Mouse (Mus musculus) kidney, embryonic 16.5 days (tissue): ENCODE data around the gene Hdac11. TPM values are rescaled to one million over a fixed set of nuclear protein-coding genes. Genes with fewer than 3 reads are reported as not detected.

ENCODE experiments used
- ATAC-seq: fragments of 200-750 bp; cut with Nextera tagmentation; 2 replicates; pipeline ENCODE4 v1.8.0; 2017; ENCODE audit warnings: moderate TSS enrichment; ENCODE audit not compliant: low FRiP score, low TSS enrichment
- H3K27ac ChIP-seq: fragments of 300-500 bp; sonication (generic); 2 replicates; pipeline ENCODE4 v1.5.1; 2014; ENCODE audit warnings: low read length
- H3K27me3 ChIP-seq: fragments of 300-500 bp; sonication (generic); 2 replicates; pipeline ENCODE4 v1.6.1; 2014; ENCODE audit warnings: low read length, control low read depth, mixed read lengths; ENCODE audit not compliant: insufficient read depth
- H3K36me3 ChIP-seq: fragments of 300-500 bp; sonication (generic); 2 replicates; pipeline ENCODE4 v1.6.1; 2014; ENCODE audit warnings: low read length, control low read depth, mixed read lengths; ENCODE audit not compliant: insufficient read depth
- H3K4me1 ChIP-seq: fragments of 300-500 bp; sonication (generic); 2 replicates; pipeline ENCODE4 v1.6.1; 2014; ENCODE audit warnings: low read length, control low read depth, mixed read lengths; ENCODE audit not compliant: insufficient read depth
- H3K4me2 ChIP-seq: fragments of 300-500 bp; sonication (generic); replicated peaks from 2 replicates; pipeline ENCODE4 v1.6.1; 2014; ENCODE audit warnings: low read depth, low read length
- H3K4me3 ChIP-seq: fragments of 300-500 bp; sonication (generic); 2 replicates; pipeline ENCODE4 v1.5.1; 2014; ENCODE audit warnings: mild to moderate bottlenecking, low read length
- H3K9ac ChIP-seq: fragments of 300-500 bp; sonication (generic); replicated peaks from 2 replicates; pipeline ENCODE4 v1.6.1; 2014; ENCODE audit warnings: low read length
- H3K9me3 ChIP-seq: fragments of 300-500 bp; sonication (generic); 2 replicates; pipeline ENCODE4 v1.6.1; 2016; ENCODE audit warnings: low read length, control low read depth
- WGBS: fragments of 180-500 bp; shearing (Covaris S2); extraction: QIAGEN DNeasy Blood & Tissue Kit; methylation state at CpG from one replicate; pipeline ENCODE4 v1.1.7; 2014; 5-methylcytosine and 5-hydroxymethylcytosine counted together
- polyA plus RNA-seq: library from polyadenylated mRNA; unstranded; fragments of >200 nt; fragmentation: Nextera tagmentation; extraction: Ambion mirVana; gene quantifications from 2 replicates; pipeline ENCODE4 v1.2.1, GENCODE M21; 2015

Hdac11 gene
- polyA plus RNA-seq, 1 experiment from 2014 or later, result 15.7 TPM

- Histone ChIP-seq H3K27ac (no peak overlapping the region), H3K27me3 (no peaks in the 10 kb centered on the region), H3K4me3 (no peak overlapping the region), H3K36me3 (no peaks in the 10 kb centered on the region), H3K4me2 (no peak overlapping the region), H3K9me3 (no peaks in the 10 kb centered on the region), H3K4me1 (no peaks in the 10 kb centered on the region), H3K9ac (no peak overlapping the region)
- ATAC-seq, result no peak
- WGBS, result 76% methylated on average over 2 of the region's 2 CpGs
Observed at GRCm38 (mm10) chr6:91191465-91191864, 35.0 kb downstream of the Hdac11 start.

- no peak overlapping the region for H3K27ac ChIP-seq
- no peak overlapping the region for H3K4me2 ChIP-seq
- no peak for ATAC-seq
- no peaks in the 10 kb centered on the region for H3K9me3 ChIP-seq
- H3K36me3 ChIP-seq, result no peaks in the 10 kb centered on the region
- WGBS, result 73% methylated on average over 3 of the region's 3 CpGs
- H3K9ac ChIP-seq, result no peak overlapping the region
- no peaks in the 10 kb centered on the region for H3K27me3 ChIP-seq
- no peaks in the 10 kb centered on the region for H3K4me1 ChIP-seq
- H3K4me3 ChIP-seq, result no peak overlapping the region
Observed at GRCm38 (mm10) chr6:91192421-91192820, 36.0 kb downstream of the Hdac11 start.

GRCm38 (mm10) chr6:91192851-91193545 lies 36.5 kb downstream of the Hdac11 start:
- no peak overlapping the region for H3K4me3 ChIP-seq
- no peaks in the 10 kb centered on the region for H3K36me3 ChIP-seq
- no peak overlapping the region for H3K27ac ChIP-seq
- no peaks in the 10 kb centered on the region for H3K4me1 ChIP-seq
- 54% methylated on average over 1 of the region's 1 CpGs for WGBS
- no peak overlapping the region for H3K4me2 ChIP-seq
- no peak overlapping the region for H3K9ac ChIP-seq
- H3K27me3 ChIP-seq, result no peaks in the 10 kb centered on the region
- ATAC-seq, result no peak
- no peaks in the 10 kb centered on the region for H3K9me3 ChIP-seq

GRCm38 (mm10) chr6:91198456-91198855 lies 42.0 kb downstream of the Hdac11 start:
- Histone ChIP-seq H3K27ac (no peak overlapping the region), H3K4me2 (no peak overlapping the region), H3K4me3 (no peak overlapping the region), H3K9ac (no peak overlapping the region), H3K36me3 (no peaks in the 10 kb centered on the region), H3K4me1 (peaks cover 6% of the 10 kb centered on the region; the same call in 1 of the 2 replicates), H3K27me3 (no peaks in the 10 kb centered on the region), H3K9me3 (no peaks in the 10 kb centered on the region)
- ATAC-seq, result 0 out of 2 replicates have a peak, but pooled peaks have one; percentile 10
- 58% methylated on average over 2 of the region's 2 CpGs for WGBS

- Histone ChIP-seq H3K27ac (no peak overlapping the region), H3K4me3 (no peak overlapping the region), H3K9me3 (no peaks in the 10 kb centered on the region), H3K4me2 (no peak overlapping the region), H3K36me3 (no peaks in the 10 kb centered on the region), H3K9ac (no peak overlapping the region), H3K4me1 (peaks cover 6% of the 10 kb centered on the region; the same call in 1 of the 2 replicates), H3K27me3 (no peaks in the 10 kb centered on the region)
- ATAC-seq, result peak; percentile 43; the same call in 1 of the 2 replicates
- 26% methylated on average over 7 of the region's 8 CpGs for WGBS
Observed at GRCm38 (mm10) chr6:91200429-91201188, 44.1 kb downstream of the Hdac11 start.

GRCm38 (mm10) chr6:91201881-91202341 lies 45.4 kb downstream of the Hdac11 start:
- Histone ChIP-seq H3K4me1 (peaks cover 6% of the 10 kb centered on the region; the same call in 1 of the 2 replicates), H3K27ac (no peak overlapping the region), H3K4me2 (no peak overlapping the region), H3K27me3 (no peaks in the 10 kb centered on the region), H3K9me3 (no peaks in the 10 kb centered on the region), H3K9ac (no peak overlapping the region), H3K36me3 (no peaks in the 10 kb centered on the region), H3K4me3 (no peak overlapping the region)
- 68% methylated on average over 8 of the region's 8 CpGs for WGBS
- no peak for ATAC-seq

GRCm38 (mm10) chr6:91202571-91202970 lies 46.1 kb downstream of the Hdac11 start:
- Histone ChIP-seq H3K27me3 (no peaks in the 10 kb centered on the region), H3K4me2 (no peak overlapping the region), H3K36me3 (no peaks in the 10 kb centered on the region), H3K4me1 (peaks cover 6% of the 10 kb centered on the region; the same call in 1 of the 2 replicates), H3K27ac (no peak overlapping the region), H3K9me3 (no peaks in the 10 kb centered on the region), H3K4me3 (no peak overlapping the region), H3K9ac (no peak overlapping the region)
- WGBS, result 69% methylated on average over 4 of the region's 4 CpGs
- no peak for ATAC-seq

GRCm38 (mm10) chr6:91205346-91205745 lies 48.9 kb downstream of the Hdac11 start:
- Histone ChIP-seq H3K36me3 (no peaks in the 10 kb centered on the region), H3K4me2 (no peak overlapping the region), H3K4me1 (peaks cover 19% of the 10 kb centered on the region), H3K4me3 (no peak overlapping the region), H3K27ac (no peak overlapping the region), H3K9ac (no peak overlapping the region), H3K27me3 (no peaks in the 10 kb centered on the region), H3K9me3 (no peaks in the 10 kb centered on the region)
- WGBS, result 64% methylated on average over 3 of the region's 3 CpGs
- no peak for ATAC-seq

- Histone ChIP-seq H3K9me3 (no peaks in the 10 kb centered on the region), H3K4me3 (no peak overlapping the region), H3K4me1 (peaks cover 18% of the 10 kb centered on the region), H3K9ac (no peak overlapping the region), H3K27me3 (no peaks in the 10 kb centered on the region), H3K36me3 (no peaks in the 10 kb centered on the region), H3K4me2 (no peak overlapping the region), H3K27ac (no peak overlapping the region)
- WGBS, result 63% methylated on average over 5 of the region's 5 CpGs
- ATAC-seq, result no peak
Observed at GRCm38 (mm10) chr6:91205791-91206190, 49.3 kb downstream of the Hdac11 start.

GRCm38 (mm10) chr6:91207491-91207890 lies 51.0 kb downstream of the Hdac11 start:
- H3K36me3 ChIP-seq, result no peaks in the 10 kb centered on the region
- no peak overlapping the region for H3K9ac ChIP-seq
- no peak overlapping the region for H3K27ac ChIP-seq
- no peak overlapping the region for H3K4me3 ChIP-seq
- H3K4me2 ChIP-seq, result no peak overlapping the region
- no peaks in the 10 kb centered on the region for H3K9me3 ChIP-seq
- no peaks in the 10 kb centered on the region for H3K27me3 ChIP-seq
- no peak for ATAC-seq
- peaks cover 13% of the 10 kb centered on the region for H3K4me1 ChIP-seq
- WGBS, result 55% methylated on average over 3 of the region's 3 CpGs
